Mouse (Mus musculus) embryonic fibroblast, embryonic 13.5 days (primary cell): ENCODE data around the gene Rspo1.

Experiments used
- CTCF ChIP-seq: IDR thresholded peaks from 2 replicates; pipeline ENCODE4 v1.5.1; 2011; ENCODE audit warnings: mild to moderate bottlenecking, control low read depth, low read length, moderate library complexity, borderline replicate concordance; ENCODE audit not compliant: insufficient read depth
- POLR2A ChIP-seq: IDR thresholded peaks from 2 replicates; pipeline ENCODE4 v1.6.1; 2011; ENCODE audit warnings: low read depth, mild to moderate bottlenecking, control low read depth, low read length, moderate library complexity

GRCm38 (mm10) chr4:125007460-125007859 lies 21.2 kb downstream of the Rspo1 start:
- no peak for TF ChIP-seq CTCF
- no peak for TF ChIP-seq POLR2A
